9 mouse cellular contexts compared by ENCODE assay signal in genomic region chr8:90829825-90830224, GRCm38 (mm10). TPM values are rescaled to one million over a fixed set of nuclear protein-coding genes. Genes with fewer than 3 reads are reported as not detected.
DNase-seq lines count a peak whose midpoint lies in the region; ATAC-seq and TF ChIP-seq lines count a peak whose summit lies in the region.
"Had no signal": no experiment of that assay in that cellular context is flagged by ENCODE, and none has a peak within 500 bp of the region (broad histone marks: within the 10 kb centered on the region; RNA-seq: fewer than 3 reads in every experiment).

No protein-coding gene starts in this region.

- H3K4me2 ChIP-seq in neural tube, embryonic 14.5 days (ENCODE audit: low read depth, low read length): peak overlapping the region; percentile 79

- ATAC-seq in CD4-positive, CD25-positive, alpha-beta regulatory T cell, adult 4 months: no peak
- no peak for ATAC-seq in neural tube, embryonic 14.5 days (ENCODE audit: low read depth)

- peak overlapping the region; percentile 93; the same call in 1 of the 2 replicates for H3K27ac ChIP-seq in left cerebral cortex, adult 2 months
- H3K27ac ChIP-seq in limb, embryonic 10.5 days: peak overlapping the region; percentile 90
- H3K27ac ChIP-seq in neural tube, embryonic 14.5 days (ENCODE audit: low read depth, low read length): no peak overlapping the region; the same call in 1 of the 2 replicates

- H3K36me3 ChIP-seq in limb, embryonic 10.5 days: no peaks in the 10 kb centered on the region
- H3K36me3 ChIP-seq in neural tube, embryonic 14.5 days (ENCODE audit: control insufficient read depth, insufficient read depth, low read length): no peaks in the 10 kb centered on the region

- DNase-seq in CD4-positive, CD25-positive, alpha-beta regulatory T cell, adult 2 months (ENCODE audit: low read depth, low spot score): peak; percentile 28
- no peak for DNase-seq in left cerebral cortex, adult 2 months (ENCODE audit: extremely low spot score in 1 of 2, low spot score in 2 of 2)
- no peak for DNase-seq in left cerebral cortex, adult 8-10 months (ENCODE audit: low spot score in 2 of 2)
- no peak for DNase-seq in limb, embryonic 10.5 days (ENCODE audit: low spot score)
- no peak for DNase-seq in adrenal gland, postnatal 25 days
- DNase-seq in adrenal gland, adult 8-10 months: no peak
- DNase-seq: gastrocnemius, postnatal 25 days had no signal

- H3K4me3 ChIP-seq in left cerebral cortex, adult 2 months: peak overlapping the region; percentile 80
- H3K4me3 ChIP-seq in limb, embryonic 10.5 days: peak overlapping the region; percentile 60; the same call in 1 of the 2 replicates
- H3K4me3 ChIP-seq in neural tube, embryonic 14.5 days (ENCODE audit: low read depth, low read length): no peak overlapping the region

- H3K9ac ChIP-seq in neural tube, embryonic 14.5 days (replicated peaks; ENCODE audit: low read depth, low read length): no peak overlapping the region

- H3K27me3 ChIP-seq in limb, embryonic 10.5 days (ENCODE audit: low read depth, poor library complexity, severe bottlenecking): no peaks in the 10 kb centered on the region
- no peaks in the 10 kb centered on the region for H3K27me3 ChIP-seq in neural tube, embryonic 14.5 days (ENCODE audit: control insufficient read depth, insufficient read depth, low read length)

- WGBS in limb, embryonic 10.5 days: 80% methylated on average over 1 of the region's 1 CpGs
- 83% methylated on average over 1 of the region's 1 CpGs for WGBS in neural tube, embryonic 14.5 days

- intact Hi-C loops in left cerebral cortex, adult 2 months (cut with DNase I): loop anchor here (1.0 to 2.0 kb wide), 4 partner anchors 39 to 189 kb away; no protein-coding TSS in a partner anchor

- H3K9me3 ChIP-seq in limb, embryonic 10.5 days (replicated peaks): no peaks in the 10 kb centered on the region
- no peaks in the 10 kb centered on the region for H3K9me3 ChIP-seq in neural tube, embryonic 14.5 days (ENCODE audit: control insufficient read depth, low read length)

- TF ChIP-seq CTCF in left cerebral cortex, adult 2 months (IDR thresholded peaks at IDR 0.05): no peak

- H3K4me1 ChIP-seq in limb, embryonic 10.5 days: peaks cover 60% of the 10 kb centered on the region
- H3K4me1 ChIP-seq in neural tube, embryonic 14.5 days (ENCODE audit: control insufficient read depth, insufficient read depth, low read length): peaks cover 11% of the 10 kb centered on the region; the same call in 1 of the 2 replicates

RNA-seq across cellular contexts. Expression of gene Chd9, which starts 1.7 kb away (rescaled TPM):
- 100 to 1,000 TPM; 195 to 267 TPM for polyA plus RNA-seq in CD4-positive, CD25-positive, alpha-beta regulatory T cell, adult 4 months (2017; shearing (Covaris generic))
- total RNA-seq in left cerebral cortex, adult 2 months (2021): 100 to 1,000 TPM; 226 to 228 TPM
- total RNA-seq in left cerebral cortex, adult 8-10 months (2022): 100 to 1,000 TPM; 169 to 194 (median 186) TPM
- polyA plus RNA-seq in limb, embryonic 10.5 days (2016; fragmentation: Nextera tagmentation; extraction: Ambion mirVana): 35.8 and 45.5 TPM in 2 replicates
- polyA plus RNA-seq in neural tube, embryonic 14.5 days (2014; fragmentation: Nextera tagmentation; extraction: Ambion mirVana): 97.4 and 112 TPM in 2 replicates
- 78.7 and 81.6 TPM in 2 replicates for total RNA-seq in adrenal gland, postnatal 25 days (2021)
- 100 to 1,000 TPM in 2 of 4 experiments, 10 to 100 TPM in 2; 62.9 to 122 (median 86.9) TPM for total RNA-seq in adrenal gland, adult 8-10 months (2022)

RNA-seq across cellular contexts. Expression of gene Gm19935, which starts 12.6 kb away (rescaled TPM):
- polyA plus RNA-seq in CD4-positive, CD25-positive, alpha-beta regulatory T cell, adult 4 months (2017; shearing (Covaris generic)): not detected
- 1 to 10 TPM; 1.2 to 1.3 TPM for total RNA-seq in left cerebral cortex, adult 2 months (2021)
- total RNA-seq in left cerebral cortex, adult 8-10 months (2022): 1 to 10 TPM; 1.3 to 2.3 (median 2.0) TPM
- not detected in 2 replicates for polyA plus RNA-seq in limb, embryonic 10.5 days (2016; fragmentation: Nextera tagmentation; extraction: Ambion mirVana)
- 2.2 and 3.3 TPM in 2 replicates for polyA plus RNA-seq in neural tube, embryonic 14.5 days (2014; fragmentation: Nextera tagmentation; extraction: Ambion mirVana)
- not detected in 2 replicates for total RNA-seq in adrenal gland, postnatal 25 days (2021)
- under 1 TPM in 1 of 4 experiments, not detected in 3; 0.30 TPM for total RNA-seq in adrenal gland, adult 8-10 months (2022)
- total RNA-seq: gastrocnemius, postnatal 25 days had no signal
